Mouse (Mus musculus): ENCODE measurements around the gene Rabl3.
A peak's percentile ranks its signal among the peaks of the same experiment; 100 is the strongest.

Rabl3 gene

GRCm38 (mm10) chr16:37539611-37540580 lies at the start of gene Rabl3, which contains the start of gene Gtf2e1:
TSS of gene Rabl3 (plus strand) at chr16:37539885.
TSS of gene Gtf2e1 (minus strand) at chr16:37539789.
- DNase-seq: peak; percentile 92

GRCm38 (mm10) chr16:37495017-37495416 lies 44.7 kb upstream of the Rabl3 start:
- DNase-seq: no peak

- no peak for DNase-seq
Observed at GRCm38 (mm10) chr16:37498581-37498980, 41.1 kb upstream of the Rabl3 start.

- DNase-seq: no peak
Observed at GRCm38 (mm10) chr16:37504517-37504916, 35.2 kb upstream of the Rabl3 start.

GRCm38 (mm10) chr16:37506751-37507150 lies 32.9 kb upstream of the Rabl3 start:
- DNase-seq: no peak

- no peak for DNase-seq
Observed at GRCm38 (mm10) chr16:37511489-37511888, 28.2 kb upstream of the Rabl3 start.

GRCm38 (mm10) chr16:37514644-37515043 lies 25.0 kb upstream of the Rabl3 start:
- no peak for DNase-seq

- no peak for DNase-seq
Observed at GRCm38 (mm10) chr16:37516376-37516993, 23.2 kb upstream of the Rabl3 start.

GRCm38 (mm10) chr16:37517596-37518211 lies 22.0 kb upstream of the Rabl3 start:
- no peak for DNase-seq

- DNase-seq: no peak
Observed at GRCm38 (mm10) chr16:37518662-37519061, 21.0 kb upstream of the Rabl3 start.

GRCm38 (mm10) chr16:37519721-37520120 lies 20.0 kb upstream of the Rabl3 start:
- DNase-seq: no peak

- no peak for DNase-seq
Observed at GRCm38 (mm10) chr16:37520190-37521040, 19.3 kb upstream of the Rabl3 start.

- DNase-seq: no peak
Observed at GRCm38 (mm10) chr16:37522100-37522697, 17.5 kb upstream of the Rabl3 start.

GRCm38 (mm10) chr16:37525121-37525520 lies 14.6 kb upstream of the Rabl3 start:
- DNase-seq: no peak

- DNase-seq: no peak
Observed at GRCm38 (mm10) chr16:37526688-37527223, 12.9 kb upstream of the Rabl3 start.

GRCm38 (mm10) chr16:37530170-37530569 lies 9.5 kb upstream of the Rabl3 start:
- no peak for DNase-seq

- DNase-seq: no peak
Observed at GRCm38 (mm10) chr16:37532046-37532445, 7.6 kb upstream of the Rabl3 start.

GRCm38 (mm10) chr16:37533369-37534068 lies 6.2 kb upstream of the Rabl3 start:
- DNase-seq: no peak

GRCm38 (mm10) chr16:37539240-37539610 lies 460 bp upstream of the Rabl3 start:
- no peak for DNase-seq

- DNase-seq: no peak
Observed at GRCm38 (mm10) chr16:37540776-37541175, 1.1 kb downstream of the Rabl3 start.

GRCm38 (mm10) chr16:37546312-37546711 lies 6.6 kb downstream of the Rabl3 start:
- DNase-seq: no peak

Data from right cerebral cortex, postnatal 4 days (tissue).